Mouse (Mus musculus): ENCODE measurements at regions not wholly inside any gene's neighbourhood (a gene's known extent, or its start where the extent isn't known, plus 50 kb on each side); places are given as distances from the start of the nearest gene placed in this dataset.
A peak's percentile ranks its signal among the peaks of the same experiment; 100 is the strongest.

GRCm38 (mm10) chr10:117548262-117548661 lies 81.0 kb upstream of the Cpm start:
- Histone ChIP-seq H3K27me3 (replicated peaks; ENCODE audit: control insufficient read depth, insufficient read depth, low read length) (no peaks in the 10 kb centered on the region), H3K27ac (ENCODE audit: insufficient read depth, low read depth, low read length) (no peak overlapping the region), H3K36me3 (ENCODE audit: control insufficient read depth, insufficient read depth, low read length) (no peaks in the 10 kb centered on the region), H3K4me3 (ENCODE audit: insufficient read depth, low read depth, low read length) (no peak overlapping the region), H3K4me1 (ENCODE audit: control insufficient read depth, insufficient read depth, low read length) (no peaks in the 10 kb centered on the region)
- 96% methylated on average over 4 of the region's 4 CpGs for WGBS
- TF ChIP-seq CTCF (conservative IDR thresholded peaks at IDR 0.05; ENCODE audit: insufficient read depth, insufficient read length, low read depth, low read length) (no peak), POLR2A (IDR thresholded peaks at IDR 0.05; ENCODE audit: low read depth, low read length) (no peak)
- DNase-seq, result no peak

- 88% methylated on average over 6 of the region's 6 CpGs for WGBS
- Histone ChIP-seq H3K27ac (ENCODE audit: insufficient read depth, low read depth, low read length) (no peak overlapping the region), H3K4me3 (ENCODE audit: insufficient read depth, low read depth, low read length) (no peak overlapping the region), H3K27me3 (replicated peaks; ENCODE audit: control insufficient read depth, insufficient read depth, low read length) (no peaks in the 10 kb centered on the region), H3K4me1 (ENCODE audit: control insufficient read depth, insufficient read depth, low read length) (no peaks in the 10 kb centered on the region), H3K36me3 (ENCODE audit: control insufficient read depth, insufficient read depth, low read length) (no peaks in the 10 kb centered on the region)
- no peak for TF ChIP-seq POLR2A (IDR thresholded peaks at IDR 0.05; ENCODE audit: low read depth, low read length)
- TF ChIP-seq CTCF (conservative IDR thresholded peaks at IDR 0.05; ENCODE audit: insufficient read depth, insufficient read length, low read depth, low read length), result no peak
- DNase-seq, result no peak
Measured at GRCm38 (mm10) chr10:117547275-117547674, 82.0 kb upstream of the Cpm start.

- Histone ChIP-seq H3K4me1 (ENCODE audit: control insufficient read depth, insufficient read depth, low read length) (no peaks in the 10 kb centered on the region), H3K4me3 (ENCODE audit: insufficient read depth, low read depth, low read length) (no peak overlapping the region), H3K27me3 (replicated peaks; ENCODE audit: control insufficient read depth, insufficient read depth, low read length) (no peaks in the 10 kb centered on the region), H3K36me3 (ENCODE audit: control insufficient read depth, insufficient read depth, low read length) (no peaks in the 10 kb centered on the region), H3K27ac (ENCODE audit: insufficient read depth, low read depth, low read length) (no peak overlapping the region)
- TF ChIP-seq POLR2A (IDR thresholded peaks at IDR 0.05; ENCODE audit: low read depth, low read length) (no peak), CTCF (conservative IDR thresholded peaks at IDR 0.05; ENCODE audit: insufficient read depth, insufficient read length, low read depth, low read length) (no peak)
- no peak for DNase-seq
- 84% methylated on average over 5 of the region's 5 CpGs for WGBS
Measured at GRCm38 (mm10) chr10:117545842-117546631, 83.3 kb upstream of the Cpm start.

GRCm38 (mm10) chr10:117544680-117545546 lies 84.4 kb upstream of the Cpm start:
- WGBS, result 47% methylated on average over 15 of the region's 15 CpGs
- Histone ChIP-seq H3K36me3 (ENCODE audit: control insufficient read depth, insufficient read depth, low read length) (no peaks in the 10 kb centered on the region), H3K4me1 (ENCODE audit: control insufficient read depth, insufficient read depth, low read length) (no peaks in the 10 kb centered on the region), H3K27ac (ENCODE audit: insufficient read depth, low read depth, low read length) (no peak overlapping the region), H3K4me3 (ENCODE audit: insufficient read depth, low read depth, low read length) (no peak overlapping the region), H3K27me3 (replicated peaks; ENCODE audit: control insufficient read depth, insufficient read depth, low read length) (no peaks in the 10 kb centered on the region)
- TF ChIP-seq POLR2A (IDR thresholded peaks at IDR 0.05; ENCODE audit: low read depth, low read length) (no peak), CTCF (conservative IDR thresholded peaks at IDR 0.05; ENCODE audit: insufficient read depth, insufficient read length, low read depth, low read length) (no peak)
- DNase-seq, result no peak

- Histone ChIP-seq H3K4me3 (ENCODE audit: insufficient read depth, low read depth, low read length) (no peak overlapping the region), H3K27ac (ENCODE audit: insufficient read depth, low read depth, low read length) (no peak overlapping the region), H3K36me3 (ENCODE audit: control insufficient read depth, insufficient read depth, low read length) (no peaks in the 10 kb centered on the region), H3K4me1 (ENCODE audit: control insufficient read depth, insufficient read depth, low read length) (no peaks in the 10 kb centered on the region), H3K27me3 (replicated peaks; ENCODE audit: control insufficient read depth, insufficient read depth, low read length) (no peaks in the 10 kb centered on the region)
- WGBS, result 80% methylated on average over 13 of the region's 13 CpGs
- peak; percentile 22 for DNase-seq
- no peak for TF ChIP-seq CTCF (conservative IDR thresholded peaks at IDR 0.05; ENCODE audit: insufficient read depth, insufficient read length, low read depth, low read length)
- no peak for TF ChIP-seq POLR2A (IDR thresholded peaks at IDR 0.05; ENCODE audit: low read depth, low read length)
Measured at GRCm38 (mm10) chr10:117543995-117544679, 85.2 kb upstream of the Cpm start.

- no peak for DNase-seq
- no peaks in the 10 kb centered on the region for H3K36me3 ChIP-seq (ENCODE audit: control insufficient read depth, insufficient read depth, low read length)
- TF ChIP-seq CTCF (conservative IDR thresholded peaks at IDR 0.05; ENCODE audit: insufficient read depth, insufficient read length, low read depth, low read length) (no peak), POLR2A (IDR thresholded peaks at IDR 0.05; ENCODE audit: low read depth, low read length) (no peak)
- WGBS, result 93% methylated on average over 6 of the region's 6 CpGs
- H3K27ac ChIP-seq (ENCODE audit: insufficient read depth, low read depth, low read length), result no peak overlapping the region
- no peaks in the 10 kb centered on the region for H3K27me3 ChIP-seq (replicated peaks; ENCODE audit: control insufficient read depth, insufficient read depth, low read length)
- H3K4me3 ChIP-seq (ENCODE audit: insufficient read depth, low read depth, low read length), result no peak overlapping the region
- no peaks in the 10 kb centered on the region for H3K4me1 ChIP-seq (ENCODE audit: control insufficient read depth, insufficient read depth, low read length)
Measured at GRCm38 (mm10) chr10:117543696-117543950, 85.7 kb upstream of the Cpm start.

All from kidney, adult 2 months (tissue).